Mouse (Mus musculus): ENCODE results near the gene Nolc1. TPM values are rescaled to one million over a fixed set of nuclear protein-coding genes. Genes with fewer than 3 reads are reported as not detected.
"Not testable (repeated sequence)": the region's sequence is repeated elsewhere in the genome, so short reads cannot be mapped to it uniquely, and the experiment has no call there.

The Nolc1 gene
- total and polyA plus RNA-seq, 2 experiments: 3.4 to 7.3 TPM

GRCm38 (mm10) chr19:46120872-46121271 lies 45.2 kb downstream of the Nolc1 start:
- H3K27me3 ChIP-seq (ENCODE audit: control insufficient read depth, insufficient read depth, low read length): no peaks in the 10 kb centered on the region
- 88% methylated on average over 6 of the region's 6 CpGs for WGBS
- DNase-seq (ENCODE audit: extremely low read depth, low read depth, low spot score): no peak

DNA sequence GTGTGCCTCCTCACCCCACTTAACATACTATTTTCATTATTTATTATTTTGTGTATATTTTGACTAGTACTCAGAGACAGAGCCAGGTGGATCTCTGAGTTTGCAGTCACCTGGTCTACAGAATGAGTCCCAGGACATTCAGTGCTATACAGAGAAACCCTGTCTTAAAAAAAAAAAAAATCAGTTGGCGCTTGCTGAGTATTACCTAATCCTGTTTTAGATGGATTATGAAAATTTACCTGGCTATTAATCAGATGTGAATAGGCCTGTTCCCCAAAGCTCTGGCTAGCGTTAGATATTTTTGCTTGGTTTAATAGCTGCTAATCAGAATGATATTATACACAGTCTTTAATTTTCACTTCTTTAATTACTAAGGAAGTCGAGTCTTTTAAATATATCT lies 48.2 kb downstream of the Nolc1 start:
- peak; percentile 63 for DNase-seq (ENCODE audit: extremely low read depth, low read depth, low spot score)
- H3K4me1 ChIP-seq (ENCODE audit: control insufficient read depth, insufficient read depth, low read length): peaks cover 10% of the 10 kb centered on the region
- H3K27ac ChIP-seq (replicated peaks; ENCODE audit: insufficient read depth, low read depth, low read length): peak overlapping the region; percentile 59; the same call in 1 of the 2 replicates
- no peak overlapping the region for H3K9ac ChIP-seq (ENCODE audit: low read depth, low read length)
- no peaks in the 10 kb centered on the region for H3K36me3 ChIP-seq (ENCODE audit: control insufficient read depth, insufficient read depth, low read length)
- no peaks in the 10 kb centered on the region for H3K79me2 ChIP-seq (ENCODE audit: control insufficient read depth, insufficient read depth, low read length)
- TF ChIP-seq CTCF (IDR thresholded peaks at IDR 0.05; ENCODE audit: low read depth, low read length): no peak
- TF ChIP-seq POLR2A (IDR thresholded peaks at IDR 0.05; ENCODE audit: extremely low read depth, insufficient read depth, low read length): no peak
- H3K4me3 ChIP-seq (ENCODE audit: insufficient read depth, low read depth, low read length): no peak overlapping the region
- 46% methylated on average over 3 of the region's 3 CpGs for WGBS
- H3K27me3 ChIP-seq (ENCODE audit: control insufficient read depth, insufficient read depth, low read length): no peaks in the 10 kb centered on the region

More at GRCm38 (mm10) chr19:46120872-46121271, 45.2 kb downstream of the Nolc1 start:
- H3K79me2 ChIP-seq (ENCODE audit: control insufficient read depth, insufficient read depth, low read length): no peaks in the 10 kb centered on the region
- no peak overlapping the region for H3K27ac ChIP-seq (replicated peaks; ENCODE audit: insufficient read depth, low read depth, low read length)
- peaks cover 10% of the 10 kb centered on the region for H3K4me1 ChIP-seq (ENCODE audit: control insufficient read depth, insufficient read depth, low read length)
- TF ChIP-seq CTCF (IDR thresholded peaks at IDR 0.05; ENCODE audit: low read depth, low read length): no peak
- no peak for TF ChIP-seq POLR2A (IDR thresholded peaks at IDR 0.05; ENCODE audit: extremely low read depth, insufficient read depth, low read length)
- H3K9ac ChIP-seq (ENCODE audit: low read depth, low read length): no peak overlapping the region
- H3K36me3 ChIP-seq (ENCODE audit: control insufficient read depth, insufficient read depth, low read length): no peaks in the 10 kb centered on the region
- H3K4me3 ChIP-seq (ENCODE audit: insufficient read depth, low read depth, low read length): no peak overlapping the region

- H3K4me3 ChIP-seq (ENCODE audit: insufficient read depth, low read depth, low read length): no peak overlapping the region
Observed at GRCm38 (mm10) chr19:46124651-46125050, 49.0 kb downstream of the Nolc1 start.

GRCm38 (mm10) chr19:46126301-46126700 lies 50.6 kb downstream of the Nolc1 start:
- no peak overlapping the region for H3K4me3 ChIP-seq (ENCODE audit: insufficient read depth, low read depth, low read length)
- peaks cover 12% of the 10 kb centered on the region for H3K4me1 ChIP-seq (ENCODE audit: control insufficient read depth, insufficient read depth, low read length)
- 86% methylated on average over 4 of the region's 4 CpGs for WGBS
- H3K27me3 ChIP-seq (ENCODE audit: control insufficient read depth, insufficient read depth, low read length): no peaks in the 10 kb centered on the region
- H3K79me2 ChIP-seq (ENCODE audit: control insufficient read depth, insufficient read depth, low read length): no peaks in the 10 kb centered on the region
- no peak for DNase-seq (ENCODE audit: extremely low read depth, low read depth, low spot score)
- no peak overlapping the region for H3K27ac ChIP-seq (replicated peaks; ENCODE audit: insufficient read depth, low read depth, low read length)
- H3K36me3 ChIP-seq (ENCODE audit: control insufficient read depth, insufficient read depth, low read length): no peaks in the 10 kb centered on the region
- no peak overlapping the region for H3K9ac ChIP-seq (ENCODE audit: low read depth, low read length)
- TF ChIP-seq CTCF (IDR thresholded peaks at IDR 0.05; ENCODE audit: low read depth, low read length) (no peak), POLR2A (IDR thresholded peaks at IDR 0.05; ENCODE audit: extremely low read depth, insufficient read depth, low read length) (no peak)

More at GRCm38 (mm10) chr19:46124651-46125050, 49.0 kb downstream of the Nolc1 start:
- peaks cover 10% of the 10 kb centered on the region for H3K4me1 ChIP-seq (ENCODE audit: control insufficient read depth, insufficient read depth, low read length)
- peak overlapping the region; percentile 70 for H3K27ac ChIP-seq (replicated peaks; ENCODE audit: insufficient read depth, low read depth, low read length)
- H3K9ac ChIP-seq (ENCODE audit: low read depth, low read length): no peak overlapping the region
- TF ChIP-seq POLR2A (IDR thresholded peaks at IDR 0.05; ENCODE audit: extremely low read depth, insufficient read depth, low read length) (no peak), CTCF (IDR thresholded peaks at IDR 0.05; ENCODE audit: low read depth, low read length) (no peak)
- DNase-seq (ENCODE audit: extremely low read depth, low read depth, low spot score): peak; percentile 89
- no peaks in the 10 kb centered on the region for H3K79me2 ChIP-seq (ENCODE audit: control insufficient read depth, insufficient read depth, low read length)
- no peaks in the 10 kb centered on the region for H3K36me3 ChIP-seq (ENCODE audit: control insufficient read depth, insufficient read depth, low read length)
- no peaks in the 10 kb centered on the region for H3K27me3 ChIP-seq (ENCODE audit: control insufficient read depth, insufficient read depth, low read length)

- not testable (repeated sequence) for DNase-seq (ENCODE audit: extremely low read depth, low read depth, low spot score); H3K9ac ChIP-seq (ENCODE audit: low read depth, low read length); H3K79me2 ChIP-seq (ENCODE audit: control insufficient read depth, insufficient read depth, low read length); H3K4me3 ChIP-seq (ENCODE audit: insufficient read depth, low read depth, low read length); H3K27ac ChIP-seq (replicated peaks; ENCODE audit: insufficient read depth, low read depth, low read length); H3K36me3 ChIP-seq (ENCODE audit: control insufficient read depth, insufficient read depth, low read length); H3K27me3 ChIP-seq (ENCODE audit: control insufficient read depth, insufficient read depth, low read length)
- H3K4me1 ChIP-seq (ENCODE audit: control insufficient read depth, insufficient read depth, low read length): peaks cover 18% of the 10 kb centered on the region
- 69% methylated on average over 6 of the region's 6 CpGs for WGBS
Observed at GRCm38 (mm10) chr19:46129737-46130136, 54.1 kb downstream of the Nolc1 start.

DNA sequence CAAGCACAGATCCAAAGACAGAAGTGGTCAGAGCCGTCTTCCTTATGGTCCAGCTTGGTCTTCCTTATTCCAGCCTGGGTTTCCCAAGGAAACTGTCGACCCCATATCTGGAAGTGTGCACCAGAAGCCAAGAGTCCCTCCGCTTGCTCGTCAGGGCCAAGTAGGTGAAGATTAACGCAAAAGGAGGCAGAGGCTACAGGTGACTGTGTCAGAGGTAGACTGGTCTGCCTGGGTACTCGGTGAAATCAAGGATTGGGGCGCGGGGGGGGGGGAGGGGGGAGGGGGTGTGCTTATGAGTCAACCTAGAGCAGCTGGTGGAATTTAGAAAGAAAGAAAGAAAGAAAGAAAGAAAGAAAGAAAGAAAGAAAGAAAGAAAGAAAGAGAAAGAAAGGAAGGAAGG lies 55.6 kb downstream of the Nolc1 start:
- H3K27me3 ChIP-seq (ENCODE audit: control insufficient read depth, insufficient read depth, low read length): no peaks in the 10 kb centered on the region
- TF ChIP-seq POLR2A (IDR thresholded peaks at IDR 0.05; ENCODE audit: extremely low read depth, insufficient read depth, low read length) (no peak), CTCF (IDR thresholded peaks at IDR 0.05; ENCODE audit: low read depth, low read length) (no peak)
- no peak overlapping the region; the same call in 1 of the 2 replicates for H3K4me3 ChIP-seq (ENCODE audit: insufficient read depth, low read depth, low read length)
- no peaks in the 10 kb centered on the region for H3K79me2 ChIP-seq (ENCODE audit: control insufficient read depth, insufficient read depth, low read length)
- H3K27ac ChIP-seq (replicated peaks; ENCODE audit: insufficient read depth, low read depth, low read length): peak overlapping the region; percentile 41; the same call in 1 of the 2 replicates
- WGBS: 8% methylated on average over 8 of the region's 8 CpGs
- H3K9ac ChIP-seq (ENCODE audit: low read depth, low read length): peak overlapping the region; percentile 30
- H3K36me3 ChIP-seq (ENCODE audit: control insufficient read depth, insufficient read depth, low read length): no peaks in the 10 kb centered on the region
- peaks cover 19% of the 10 kb centered on the region for H3K4me1 ChIP-seq (ENCODE audit: control insufficient read depth, insufficient read depth, low read length)
- DNase-seq (ENCODE audit: extremely low read depth, low read depth, low spot score): peak; percentile 59
